Mouse (Mus musculus) embryonic facial prominence, embryonic 10.5 days (tissue): ENCODE results near the gene Lipa. TPM values are rescaled to one million over a fixed set of nuclear protein-coding genes. Genes with fewer than 3 reads are reported as not detected.
A peak's percentile ranks its signal among the peaks of the same experiment; 100 is the strongest.

Source experiments
- DNase-seq: peaks from one replicate; pipeline ENCODE4 v3.0.0-alpha.2; 2017; ENCODE audit warnings: low spot score
- H3K27ac ChIP-seq: fragments of 300-500 bp; sonication (generic); replicated peaks from 2 replicates; pipeline ENCODE4 v1.5.1; 2016; ENCODE audit warnings: mild to moderate bottlenecking
- H3K27me3 ChIP-seq: fragments of 300-500 bp; sonication (generic); replicated peaks from 2 replicates; pipeline ENCODE4 v1.6.1; 2016; ENCODE audit warnings: low read depth, mild to moderate bottlenecking; ENCODE audit not compliant: poor library complexity, severe bottlenecking
- H3K36me3 ChIP-seq: fragments of 300-500 bp; sonication (generic); replicated peaks from 2 replicates; pipeline ENCODE4 v1.6.1; 2016; ENCODE audit warnings: mild to moderate bottlenecking, moderate library complexity
- H3K4me1 ChIP-seq: fragments of 300-500 bp; sonication (generic); 2 replicates; pipeline ENCODE4 v1.6.1; 2016
- H3K4me3 ChIP-seq: fragments of 300-500 bp; sonication (generic); 2 replicates; pipeline ENCODE4 v1.5.1; 2016; ENCODE audit warnings: mild to moderate bottlenecking, moderate library complexity
- H3K9me3 ChIP-seq: fragments of 300-500 bp; sonication (generic); 2 replicates; pipeline ENCODE4 v1.6.1; 2016; ENCODE audit warnings: mild to moderate bottlenecking
- WGBS: fragments of 180-500 bp; shearing (Covaris S2); methylation state at CpG from one replicate; pipeline ENCODE4 v1.1.7; 2016; 5-methylcytosine and 5-hydroxymethylcytosine counted together
- polyA plus RNA-seq: library from polyadenylated mRNA; unstranded; fragments of >200 nt; fragmentation: Nextera tagmentation; extraction: Ambion mirVana; gene quantifications from 2 replicates; pipeline ENCODE4 v1.2.1, GENCODE M21; 2016

Gene Lipa
- polyA plus RNA-seq, 1 experiment from 2014 or later: 22.6 TPM

DNA sequence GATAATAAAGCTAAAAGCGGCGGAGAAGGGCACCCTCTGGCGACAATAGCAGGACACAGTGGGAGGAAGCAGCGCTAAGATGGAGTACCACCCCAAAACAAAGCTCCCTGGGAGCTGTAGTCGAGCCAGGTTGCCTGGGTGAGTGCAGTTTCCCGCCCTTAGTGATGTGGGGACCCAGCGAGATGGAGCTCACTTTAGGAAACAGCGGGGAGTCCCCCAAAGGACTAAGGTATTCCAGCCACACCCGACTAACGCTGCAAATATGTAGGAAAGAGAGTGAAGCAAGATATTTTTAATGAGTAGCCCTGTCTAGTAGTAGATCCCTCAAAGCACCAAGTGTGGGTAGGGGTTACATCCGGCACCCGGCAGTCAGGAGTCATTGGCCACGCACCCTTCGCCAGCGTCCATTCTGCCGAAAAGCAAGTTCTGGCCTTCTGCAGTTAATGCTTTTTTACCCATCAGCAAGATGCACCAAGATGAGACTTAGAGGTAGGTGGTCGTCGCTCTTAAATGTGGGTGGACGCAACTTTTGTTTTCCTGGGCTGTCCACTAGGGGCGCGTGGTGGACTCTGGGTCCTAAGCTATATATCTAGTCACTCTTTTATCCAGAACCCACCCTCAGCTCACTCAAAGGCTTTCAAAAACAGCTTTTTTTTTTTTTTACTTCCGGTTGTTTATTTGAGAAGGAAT, 23.4 kb upstream of the Lipa start, which contains the start of gene Ifit2:
Gene Ifit2 (plus strand): TSS at position 161 of the 690 bp plus-strand sequence.
- WGBS: under 1% methylated on average over 22 of the region's 22 CpGs
- DNase-seq: peak; percentile 82
- peak within 1 kb of the TSS; percentile 82 for H3K27ac ChIP-seq

DNA sequence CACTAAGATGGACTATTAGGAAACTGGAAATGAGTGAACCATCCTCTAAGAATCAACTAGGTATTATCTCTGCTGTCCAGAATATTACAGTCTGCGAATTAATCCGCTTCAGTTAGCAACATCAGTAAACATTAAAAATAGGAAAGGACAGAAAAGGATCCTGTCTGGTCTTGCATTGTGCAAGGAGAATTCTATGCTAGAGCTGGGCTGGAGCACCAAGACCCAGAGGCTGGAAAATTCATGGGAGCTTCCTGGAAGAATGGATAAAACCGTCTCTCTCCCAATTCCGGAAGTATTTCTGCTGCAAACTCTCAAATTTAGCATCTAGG, 22.9 kb upstream of the Lipa start:
- peak overlapping the region; percentile 58 for H3K4me3 ChIP-seq
- H3K27ac ChIP-seq: peak overlapping the region; percentile 82
- DNase-seq: no peak
- H3K36me3 ChIP-seq: no peaks in the 10 kb centered on the region
- H3K4me1 ChIP-seq: peaks cover 11% of the 10 kb centered on the region; the same call in 1 of the 2 replicates
- no peaks in the 10 kb centered on the region for H3K27me3 ChIP-seq
- H3K9me3 ChIP-seq: no peaks in the 10 kb centered on the region
- WGBS: 31% methylated on average over 4 of the region's 4 CpGs

More for the DNA sequence above, 23.4 kb upstream of the Lipa start, which contains the start of gene Ifit2:
- H3K27me3 ChIP-seq: no peaks in the 10 kb centered on the region
- peak within 1 kb of the TSS; percentile 58 for H3K4me3 ChIP-seq
- H3K36me3 ChIP-seq: no peaks in the 10 kb centered on the region
- H3K9me3 ChIP-seq: no peaks in the 10 kb centered on the region
- H3K4me1 ChIP-seq: peaks cover 11% of the 10 kb centered on the region; the same call in 1 of the 2 replicates

DNA sequence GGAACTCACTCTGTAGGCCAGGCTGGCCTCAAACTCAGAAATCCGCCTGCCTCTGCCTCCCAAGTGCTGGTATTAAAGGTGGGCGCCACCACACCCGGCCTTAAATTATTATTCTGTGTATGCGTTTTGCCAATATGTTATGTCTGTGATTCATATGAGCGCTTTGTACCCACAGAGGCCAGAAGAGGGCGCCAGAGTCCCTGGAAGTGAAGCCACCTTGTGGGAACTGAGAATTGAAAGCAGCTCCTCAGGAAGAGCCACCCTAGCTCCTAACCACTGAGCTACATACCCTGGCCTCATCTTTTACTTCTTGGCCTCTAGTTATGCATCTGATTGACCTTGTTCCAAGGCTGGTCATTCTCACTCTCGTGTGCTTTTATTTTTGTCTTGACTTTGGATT, 20.7 kb upstream of the Lipa start:
- WGBS: 30% methylated on average over 7 of the region's 7 CpGs
- peak; percentile 75 for DNase-seq
- H3K4me1 ChIP-seq: peaks cover 6% of the 10 kb centered on the region; the same call in 1 of the 2 replicates

DNA sequence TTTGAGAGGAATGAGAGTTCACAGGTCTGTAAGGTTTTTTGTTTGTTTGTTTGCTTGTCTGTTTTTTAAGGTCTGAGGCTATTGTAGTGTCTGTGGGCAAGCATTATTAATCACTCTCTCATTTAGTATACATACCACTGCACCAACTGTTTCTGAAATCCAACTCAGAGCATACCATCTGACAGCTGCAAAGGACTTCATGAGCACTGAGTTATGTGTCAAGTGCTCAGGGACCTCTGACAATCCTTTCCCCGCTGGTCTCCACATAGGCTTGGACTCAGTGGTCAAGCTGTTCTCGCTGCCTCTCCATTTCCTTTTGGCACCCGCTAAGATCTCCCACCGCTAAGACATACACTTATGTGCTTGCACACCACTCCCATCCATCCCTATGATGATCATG, 18.9 kb upstream of the Lipa start:
- WGBS: 90% methylated on average over 4 of the region's 4 CpGs
- DNase-seq: no peak
- H3K4me1 ChIP-seq: 0 out of 2 replicates have a peak, but pooled peaks cover 3% of the 10 kb centered on the region
- H3K27ac ChIP-seq: no peak overlapping the region
- no peaks in the 10 kb centered on the region for H3K36me3 ChIP-seq
- no peak overlapping the region for H3K4me3 ChIP-seq
- H3K27me3 ChIP-seq: no peaks in the 10 kb centered on the region
- H3K9me3 ChIP-seq: no peaks in the 10 kb centered on the region

More for the DNA sequence above, 20.7 kb upstream of the Lipa start:
- no peak overlapping the region for H3K27ac ChIP-seq
- no peaks in the 10 kb centered on the region for H3K9me3 ChIP-seq
- H3K36me3 ChIP-seq: no peaks in the 10 kb centered on the region
- no peak overlapping the region for H3K4me3 ChIP-seq
- H3K27me3 ChIP-seq: no peaks in the 10 kb centered on the region

DNA sequence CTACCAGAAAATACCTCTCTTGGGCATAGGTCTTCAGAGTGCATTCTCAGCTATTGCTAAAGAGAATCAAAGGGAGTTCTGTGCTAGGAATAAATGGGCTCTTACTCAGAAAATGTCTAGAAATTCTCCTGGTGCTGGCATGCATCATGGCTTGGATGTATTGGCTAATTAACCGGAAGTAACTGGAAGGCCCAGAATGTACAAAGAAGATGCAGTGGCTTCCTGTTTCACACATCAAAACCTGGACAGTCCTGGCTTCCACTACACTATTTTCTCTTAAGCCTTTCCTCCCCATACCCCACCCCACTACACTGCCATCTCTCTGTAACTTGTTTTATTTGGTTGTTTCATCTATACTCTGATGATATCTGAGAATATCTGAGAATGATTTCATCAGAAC, 12.1 kb upstream of the Lipa start:
- peaks cover 3% of the 10 kb centered on the region; the same call in 1 of the 2 replicates for H3K9me3 ChIP-seq
- no peak for DNase-seq
- H3K27me3 ChIP-seq: no peaks in the 10 kb centered on the region
- 74% methylated on average over 1 of the region's 1 CpGs for WGBS
- H3K4me1 ChIP-seq: no peaks in the 10 kb centered on the region
- no peaks in the 10 kb centered on the region for H3K36me3 ChIP-seq
- H3K27ac ChIP-seq: no peak overlapping the region
- H3K4me3 ChIP-seq: no peak overlapping the region

DNA sequence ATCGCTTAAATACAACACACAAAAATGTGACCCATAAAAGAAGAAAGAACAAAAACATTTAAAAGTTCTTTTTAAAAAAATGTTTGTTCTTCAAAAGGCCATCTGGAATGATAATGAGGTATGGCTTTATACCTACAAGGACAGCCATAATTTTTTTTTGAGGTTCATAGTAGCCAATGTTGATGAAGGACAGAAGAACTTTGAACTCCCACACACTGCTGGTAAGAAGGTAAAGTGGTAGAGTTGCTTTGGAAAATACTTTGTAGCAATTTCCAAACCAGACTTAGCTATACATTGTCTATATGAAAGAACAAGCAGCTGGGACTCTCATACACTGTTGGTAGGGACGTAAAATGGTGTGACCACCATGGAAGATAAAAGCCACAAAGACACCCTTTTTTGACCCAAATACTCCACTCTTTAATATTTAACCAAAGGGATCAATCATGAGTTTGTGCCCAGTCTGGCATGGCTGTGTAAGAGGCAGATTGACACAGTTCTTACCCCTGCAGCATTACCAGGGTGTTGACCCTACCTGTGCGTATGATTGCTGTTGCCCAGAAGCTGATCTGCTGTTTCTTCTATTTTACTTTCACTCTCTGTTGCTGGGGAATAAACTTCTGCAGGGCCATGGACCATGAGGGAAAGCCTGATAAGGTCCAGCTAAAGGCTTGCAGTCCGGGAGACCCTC, 4.9 kb upstream of the Lipa start:
- Histone ChIP-seq H3K27ac (no peak overlapping the region), H3K4me1 (no peaks in the 10 kb centered on the region), H3K9me3 (peaks cover 3% of the 10 kb centered on the region; the same call in 1 of the 2 replicates), H3K27me3 (no peaks in the 10 kb centered on the region), H3K4me3 (no peak overlapping the region), H3K36me3 (no peaks in the 10 kb centered on the region)
- 94% methylated on average over 4 of the region's 4 CpGs for WGBS
- DNase-seq: no peak

DNA sequence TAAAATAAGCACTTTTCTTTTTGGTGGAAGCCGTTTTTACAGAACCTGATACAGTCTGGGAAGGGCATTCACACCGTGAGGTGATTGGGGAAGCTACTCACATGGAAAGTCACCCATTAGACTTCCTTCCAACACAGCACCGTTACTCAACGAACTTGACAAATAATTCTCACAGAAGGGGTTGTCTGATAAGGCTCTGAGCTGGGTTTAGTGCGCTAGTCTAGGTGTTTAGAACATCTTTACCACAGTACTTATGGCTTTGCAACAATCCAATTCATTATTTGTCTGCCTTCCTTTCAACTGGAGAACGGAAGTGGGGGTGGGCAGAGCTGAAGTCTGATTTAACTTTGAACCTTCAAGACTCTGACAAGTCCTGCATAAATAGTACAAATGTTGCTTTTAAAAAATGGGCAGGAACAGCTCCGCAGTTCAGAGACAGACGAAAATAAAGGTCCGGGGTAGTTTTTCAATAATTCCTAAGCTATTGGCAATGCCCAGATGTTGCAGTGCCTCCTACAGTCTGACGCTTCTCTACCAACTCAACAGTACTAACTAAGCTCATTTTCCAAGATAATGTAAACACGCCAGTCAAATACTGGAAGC, 852 bp downstream of the Lipa start:
- Histone ChIP-seq H3K27me3 (no peaks in the 10 kb centered on the region), H3K9me3 (no peaks in the 10 kb centered on the region), H3K36me3 (peaks cover 5% of the 10 kb centered on the region), H3K27ac (peak overlapping the region; percentile 87), H3K4me1 (peaks cover 19% of the 10 kb centered on the region), H3K4me3 (peak overlapping the region; percentile 82)
- no peak for DNase-seq
- WGBS: 42% methylated on average over 11 of the region's 11 CpGs

DNA sequence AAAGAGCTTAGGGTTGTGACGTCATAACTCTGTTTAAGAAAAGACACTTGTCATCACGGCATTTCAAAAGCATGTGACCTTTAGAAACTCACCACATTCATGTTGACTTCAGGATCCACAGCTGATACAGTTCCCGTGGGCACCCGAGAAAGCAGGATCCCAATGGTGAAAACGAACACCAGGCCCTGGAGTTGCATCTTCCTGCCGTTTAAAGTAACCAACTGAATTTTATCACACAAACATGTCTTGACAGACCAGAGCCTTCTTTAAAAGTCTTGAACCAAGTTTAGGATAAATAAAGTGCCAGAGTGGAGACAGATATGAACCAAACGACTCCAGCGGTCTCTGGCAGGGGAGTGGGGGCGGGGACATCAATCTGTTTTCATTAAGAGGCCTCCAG, 2.6 kb downstream of the Lipa start:
- Histone ChIP-seq H3K36me3 (peaks cover 9% of the 10 kb centered on the region), H3K27ac (no peak overlapping the region), H3K4me1 (peaks cover 19% of the 10 kb centered on the region), H3K27me3 (no peaks in the 10 kb centered on the region), H3K9me3 (no peaks in the 10 kb centered on the region), H3K4me3 (0 out of 2 replicates have a peak overlapping the region, but pooled peaks have one; percentile 16)
- peak; percentile 19 for DNase-seq
- WGBS: 64% methylated on average over 9 of the region's 9 CpGs

DNA sequence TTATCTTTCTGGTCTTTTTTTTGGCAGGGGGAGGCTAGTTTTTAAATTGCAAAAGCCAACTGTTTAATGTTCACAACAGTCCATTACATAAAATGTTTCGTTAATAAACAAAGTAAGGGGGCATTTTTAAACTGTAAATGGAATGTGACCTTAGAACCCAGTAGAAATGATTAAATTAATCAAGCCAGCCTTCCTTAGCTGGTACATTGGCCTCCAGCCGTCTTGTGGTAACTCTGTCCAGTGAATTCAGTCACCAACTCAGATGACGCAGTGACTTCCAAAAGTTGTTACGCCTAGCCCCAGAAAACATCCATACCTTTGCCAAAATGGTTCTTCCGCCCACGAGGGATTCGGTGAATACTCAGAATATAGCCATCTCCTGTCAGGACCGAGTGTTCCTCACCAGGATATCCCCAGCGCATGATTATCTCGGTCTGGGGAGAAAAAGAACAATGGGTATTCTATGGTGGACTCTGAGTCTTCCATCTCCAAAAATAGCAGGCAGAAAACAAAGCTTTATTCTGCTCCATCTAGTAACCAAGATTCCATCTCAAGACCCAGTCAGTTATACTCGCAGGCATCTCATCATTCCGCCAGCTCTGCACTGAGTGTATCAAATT, 4.1 kb downstream of the Lipa start:
- peaks cover 19% of the 10 kb centered on the region for H3K4me1 ChIP-seq
- H3K4me3 ChIP-seq: no peak overlapping the region
- peaks cover 21% of the 10 kb centered on the region for H3K36me3 ChIP-seq
- WGBS: 73% methylated on average over 12 of the region's 12 CpGs
- DNase-seq: no peak
- H3K27ac ChIP-seq: no peak overlapping the region
- no peaks in the 10 kb centered on the region for H3K9me3 ChIP-seq
- no peaks in the 10 kb centered on the region for H3K27me3 ChIP-seq

DNA sequence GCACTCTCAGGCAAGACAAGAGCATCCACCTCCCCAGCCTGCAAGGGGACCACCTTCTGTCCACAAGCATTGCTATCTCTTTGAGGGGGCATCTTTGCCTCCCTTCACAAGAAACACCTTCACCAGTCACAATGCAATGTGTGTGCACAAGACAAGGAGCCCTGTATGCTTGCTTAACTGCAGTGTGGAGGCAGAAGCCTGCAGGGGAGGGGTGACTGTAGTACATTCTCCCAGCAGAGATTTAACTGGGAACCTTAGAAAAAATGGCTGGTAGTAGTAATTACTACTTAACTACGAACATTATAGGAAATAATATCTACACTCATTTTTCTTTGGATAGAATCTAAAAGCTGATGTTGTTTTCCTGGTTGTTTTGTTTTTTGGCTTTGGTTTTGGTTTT, 5.3 kb downstream of the Lipa start:
- Histone ChIP-seq H3K9me3 (no peaks in the 10 kb centered on the region), H3K4me3 (no peak overlapping the region), H3K36me3 (peaks cover 22% of the 10 kb centered on the region), H3K4me1 (peaks cover 19% of the 10 kb centered on the region), H3K27me3 (no peaks in the 10 kb centered on the region), H3K27ac (no peak overlapping the region)
- DNase-seq: no peak
- WGBS: 93% methylated on average over 1 of the region's 1 CpGs

DNA sequence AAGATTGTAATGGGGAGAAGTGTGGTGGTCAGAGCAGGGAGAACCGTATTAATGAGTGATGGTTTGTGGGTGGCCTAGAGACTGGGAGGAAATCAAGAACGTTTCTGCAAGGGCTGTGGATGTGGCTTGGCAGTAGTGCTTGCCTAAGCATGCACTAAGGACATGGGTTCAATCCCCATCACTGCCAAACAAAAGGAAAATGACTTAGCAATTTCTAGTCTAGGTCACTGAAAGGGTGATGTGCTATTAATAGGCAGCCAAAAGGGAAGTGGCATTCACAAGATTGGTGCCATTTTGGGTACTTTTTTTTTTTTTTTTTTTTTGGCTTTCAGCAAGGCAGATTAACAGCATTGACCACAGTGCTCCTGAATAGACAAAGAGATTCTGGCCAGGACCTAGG, 5.9 kb downstream of the Lipa start:
- WGBS: 77% methylated on average over 2 of the region's 2 CpGs
- Histone ChIP-seq H3K27ac (no peak overlapping the region), H3K4me3 (no peak overlapping the region), H3K4me1 (peaks cover 15% of the 10 kb centered on the region), H3K27me3 (no peaks in the 10 kb centered on the region), H3K36me3 (peaks cover 22% of the 10 kb centered on the region), H3K9me3 (no peaks in the 10 kb centered on the region)
- DNase-seq: no peak

DNA sequence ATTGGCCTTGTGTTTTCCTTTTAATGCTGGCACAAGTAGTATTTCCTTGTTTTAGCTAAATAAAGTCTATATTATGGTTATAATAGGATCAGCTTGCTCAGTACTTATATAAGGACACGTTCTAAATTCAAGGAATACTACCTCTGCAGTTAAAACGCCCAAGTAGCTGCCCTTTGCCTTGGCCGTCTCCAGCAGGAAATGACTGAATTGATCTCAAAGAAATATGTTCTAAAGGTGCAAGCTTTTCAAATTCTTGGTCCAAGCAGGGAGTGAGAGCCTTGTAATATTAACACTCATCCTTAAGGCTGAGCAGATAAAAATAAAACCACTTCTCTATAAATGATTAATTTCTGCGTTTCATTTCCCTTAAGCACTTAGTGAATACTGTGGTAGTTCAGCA, 7.2 kb downstream of the Lipa start:
- H3K4me1 ChIP-seq: peaks cover 7% of the 10 kb centered on the region
- peaks cover 22% of the 10 kb centered on the region for H3K36me3 ChIP-seq
- H3K27me3 ChIP-seq: no peaks in the 10 kb centered on the region
- WGBS: 85% methylated on average over 4 of the region's 4 CpGs
- no peaks in the 10 kb centered on the region for H3K9me3 ChIP-seq
- no peak overlapping the region for H3K27ac ChIP-seq
- no peak for DNase-seq
- no peak overlapping the region for H3K4me3 ChIP-seq
